Mouse (Mus musculus): ENCODE data around the gene Rab3c. TPM values are rescaled to one million over a fixed set of nuclear protein-coding genes. Genes with fewer than 3 reads are reported as not detected.

The Rab3c gene
- polyA plus RNA-seq, 1 experiment from 2014 or later, result 3.0 TPM

DNA sequence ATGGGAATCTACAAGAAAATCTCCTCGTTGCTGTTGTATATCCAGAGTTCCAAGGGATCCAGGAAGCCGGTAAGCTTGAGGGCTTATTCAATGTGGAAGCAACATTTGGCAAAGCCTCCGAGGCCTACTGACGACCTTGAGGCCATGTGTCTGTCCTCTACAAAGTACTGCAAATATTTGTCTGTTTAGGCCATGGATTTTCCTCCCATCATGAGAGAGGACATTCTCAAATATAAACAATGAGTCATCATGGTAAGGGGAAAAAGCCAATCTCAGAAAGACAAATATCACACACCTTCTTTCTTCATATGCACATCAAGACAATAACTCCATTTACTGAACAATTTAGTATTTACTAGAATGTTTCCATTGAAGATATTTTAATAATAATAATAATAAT, 158.0 kb downstream of the Rab3c start:
- Histone ChIP-seq H3K27ac (ENCODE audit: low read depth, low read length) (no peak overlapping the region), H3K27me3 (replicated peaks; ENCODE audit: control insufficient read depth, insufficient read depth, low read length) (no peaks in the 10 kb centered on the region), H3K4me3 (ENCODE audit: low read depth, low read length) (no peak overlapping the region), H3K4me2 (replicated peaks; ENCODE audit: low read depth) (no peak overlapping the region), H3K9me3 (ENCODE audit: control insufficient read depth) (no peaks in the 10 kb centered on the region), H3K36me3 (ENCODE audit: control insufficient read depth, insufficient read depth) (no peaks in the 10 kb centered on the region), H3K9ac (ENCODE audit: low read depth, low read length) (no peak overlapping the region), H3K4me1 (replicated peaks; ENCODE audit: control insufficient read depth, insufficient read depth, low read length) (no peaks in the 10 kb centered on the region)
- WGBS, result 51% methylated on average over 4 of the region's 4 CpGs
- no peak for TF ChIP-seq CTCF (IDR thresholded peaks at IDR 0.05; ENCODE audit: low read depth)
- no peak for ATAC-seq

DNA sequence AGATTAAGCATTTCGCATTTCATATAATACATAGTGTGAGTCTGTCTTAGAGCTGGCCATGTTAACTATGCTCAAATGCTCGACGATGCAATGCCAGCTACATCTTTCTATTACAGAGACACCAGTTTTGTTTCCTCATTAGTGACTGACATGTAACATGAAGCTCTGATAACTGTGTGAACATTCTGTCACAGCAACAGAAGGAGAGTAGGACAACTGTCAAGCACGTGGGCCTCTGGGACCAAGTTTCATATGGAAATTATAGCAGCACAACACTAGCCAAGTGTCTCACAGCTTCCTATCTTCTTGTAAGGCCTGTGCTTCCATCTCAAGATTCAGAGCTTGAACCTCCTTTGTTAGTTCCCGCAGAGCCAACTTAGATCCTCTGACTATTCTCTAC, 163.9 kb downstream of the Rab3c start:
- Histone ChIP-seq H3K36me3 (ENCODE audit: control insufficient read depth, insufficient read depth) (no peaks in the 10 kb centered on the region), H3K4me2 (replicated peaks; ENCODE audit: low read depth) (no peak overlapping the region), H3K27me3 (replicated peaks; ENCODE audit: control insufficient read depth, insufficient read depth, low read length) (no peaks in the 10 kb centered on the region), H3K4me1 (replicated peaks; ENCODE audit: control insufficient read depth, insufficient read depth, low read length) (no peaks in the 10 kb centered on the region), H3K9me3 (ENCODE audit: control insufficient read depth) (no peaks in the 10 kb centered on the region), H3K4me3 (ENCODE audit: low read depth, low read length) (no peak overlapping the region), H3K27ac (ENCODE audit: low read depth, low read length) (no peak overlapping the region), H3K9ac (ENCODE audit: low read depth, low read length) (no peak overlapping the region)
- WGBS, result 88% methylated on average over 5 of the region's 5 CpGs
- no peak for TF ChIP-seq CTCF (IDR thresholded peaks at IDR 0.05; ENCODE audit: low read depth)
- ATAC-seq, result no peak

DNA sequence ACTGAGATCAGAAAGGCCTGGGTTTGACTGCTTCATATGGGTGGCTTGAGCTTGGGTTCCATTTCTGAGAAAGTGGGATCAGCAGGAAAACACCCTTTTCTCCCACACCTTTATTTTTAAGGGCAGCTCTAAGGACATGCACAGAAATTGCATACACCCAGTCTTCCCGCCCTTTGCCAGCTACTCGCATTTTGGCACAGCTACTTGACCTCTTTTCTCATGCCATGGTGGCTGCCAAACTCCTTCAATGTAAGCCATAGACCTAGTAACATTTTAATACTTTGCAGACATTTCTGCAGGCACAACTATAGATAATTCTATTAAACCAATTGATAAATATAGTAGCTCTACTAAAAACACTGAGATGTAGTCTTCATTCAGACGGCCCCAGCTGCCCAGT, 164.5 kb downstream of the Rab3c start:
- TF ChIP-seq CTCF (IDR thresholded peaks at IDR 0.05; ENCODE audit: low read depth), result no peak
- Histone ChIP-seq H3K4me2 (replicated peaks; ENCODE audit: low read depth) (no peak overlapping the region), H3K4me1 (replicated peaks; ENCODE audit: control insufficient read depth, insufficient read depth, low read length) (no peaks in the 10 kb centered on the region), H3K27ac (ENCODE audit: low read depth, low read length) (no peak overlapping the region), H3K9ac (ENCODE audit: low read depth, low read length) (no peak overlapping the region), H3K36me3 (ENCODE audit: control insufficient read depth, insufficient read depth) (no peaks in the 10 kb centered on the region), H3K27me3 (replicated peaks; ENCODE audit: control insufficient read depth, insufficient read depth, low read length) (no peaks in the 10 kb centered on the region), H3K9me3 (ENCODE audit: control insufficient read depth) (no peaks in the 10 kb centered on the region), H3K4me3 (ENCODE audit: low read depth, low read length) (no peak overlapping the region)
- WGBS, result 67% methylated on average over 3 of the region's 3 CpGs
- ATAC-seq, result no peak

DNA sequence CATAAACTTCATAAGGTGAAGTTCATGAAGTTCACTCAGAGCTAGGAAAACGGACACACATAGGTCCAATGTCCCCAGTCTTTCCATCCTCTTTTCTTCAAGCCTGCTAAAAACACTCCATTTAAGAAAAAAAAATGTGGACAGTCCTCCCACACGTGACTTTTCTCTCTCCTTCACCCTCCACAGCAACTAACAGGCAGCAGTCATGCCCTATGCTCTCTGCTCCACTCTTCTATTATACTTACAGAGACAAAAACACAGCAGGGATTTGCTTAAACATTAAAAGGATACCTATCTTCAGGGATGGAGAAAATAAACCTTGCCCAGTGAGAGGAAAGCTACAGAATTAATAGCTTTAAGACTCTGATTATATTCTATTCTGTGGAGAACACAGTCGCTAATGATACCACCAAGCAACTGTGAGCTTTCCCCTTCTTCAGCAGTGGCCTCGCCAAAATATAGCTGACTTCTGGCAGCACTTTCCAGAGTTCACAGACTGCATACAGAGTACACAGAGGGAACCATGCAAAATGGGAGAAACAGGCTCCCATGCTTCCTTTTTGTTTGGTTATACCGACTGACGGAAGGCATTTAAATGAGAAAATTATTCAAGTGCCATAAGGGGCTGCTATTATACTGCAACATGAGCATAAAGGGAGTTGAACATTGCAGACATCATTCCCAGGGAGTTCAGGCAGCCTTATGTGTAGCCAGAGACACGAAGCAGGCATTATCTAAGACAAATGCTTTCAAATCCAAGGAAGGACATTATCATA, 165.7 kb downstream of the Rab3c start:
- H3K4me2 ChIP-seq (replicated peaks; ENCODE audit: low read depth), result no peak overlapping the region
- no peak overlapping the region for H3K27ac ChIP-seq (ENCODE audit: low read depth, low read length)
- no peaks in the 10 kb centered on the region for H3K9me3 ChIP-seq (ENCODE audit: control insufficient read depth)
- no peaks in the 10 kb centered on the region for H3K4me1 ChIP-seq (replicated peaks; ENCODE audit: control insufficient read depth, insufficient read depth, low read length)
- no peaks in the 10 kb centered on the region for H3K27me3 ChIP-seq (replicated peaks; ENCODE audit: control insufficient read depth, insufficient read depth, low read length)
- 58% methylated on average over 7 of the region's 7 CpGs for WGBS
- no peak for TF ChIP-seq CTCF (IDR thresholded peaks at IDR 0.05; ENCODE audit: low read depth)
- no peak overlapping the region for H3K4me3 ChIP-seq (ENCODE audit: low read depth, low read length)
- H3K36me3 ChIP-seq (ENCODE audit: control insufficient read depth, insufficient read depth), result no peaks in the 10 kb centered on the region
- no peak for ATAC-seq
- no peak overlapping the region for H3K9ac ChIP-seq (ENCODE audit: low read depth, low read length)

DNA sequence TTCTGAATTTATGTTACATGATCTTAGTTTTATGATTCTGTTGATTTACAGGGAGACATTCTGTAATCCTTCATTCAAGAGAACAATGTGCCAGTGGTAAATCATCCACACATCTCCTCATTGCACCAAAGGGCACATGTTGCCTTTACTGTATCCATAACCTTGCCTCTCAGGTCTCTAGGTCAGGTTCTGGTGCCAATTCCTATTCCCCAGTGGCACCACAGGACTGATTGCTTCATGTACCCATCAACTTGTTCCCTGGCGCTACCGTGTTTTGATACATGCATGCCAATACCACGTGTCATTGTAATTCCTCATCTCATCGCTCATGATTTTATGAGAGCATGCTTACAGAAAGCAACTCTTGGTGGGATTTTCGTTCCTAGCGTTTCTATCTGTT, 167.1 kb downstream of the Rab3c start:
- no peak for ATAC-seq
- Histone ChIP-seq H3K9ac (ENCODE audit: low read depth, low read length) (no peak overlapping the region), H3K4me1 (replicated peaks; ENCODE audit: control insufficient read depth, insufficient read depth, low read length) (no peaks in the 10 kb centered on the region), H3K27me3 (replicated peaks; ENCODE audit: control insufficient read depth, insufficient read depth, low read length) (no peaks in the 10 kb centered on the region), H3K4me3 (ENCODE audit: low read depth, low read length) (no peak overlapping the region), H3K36me3 (ENCODE audit: control insufficient read depth, insufficient read depth) (no peaks in the 10 kb centered on the region), H3K9me3 (ENCODE audit: control insufficient read depth) (no peaks in the 10 kb centered on the region), H3K27ac (ENCODE audit: low read depth, low read length) (no peak overlapping the region), H3K4me2 (replicated peaks; ENCODE audit: low read depth) (no peak overlapping the region)
- no peak for TF ChIP-seq CTCF (IDR thresholded peaks at IDR 0.05; ENCODE audit: low read depth)
- 91% methylated on average over 6 of the region's 6 CpGs for WGBS

DNA sequence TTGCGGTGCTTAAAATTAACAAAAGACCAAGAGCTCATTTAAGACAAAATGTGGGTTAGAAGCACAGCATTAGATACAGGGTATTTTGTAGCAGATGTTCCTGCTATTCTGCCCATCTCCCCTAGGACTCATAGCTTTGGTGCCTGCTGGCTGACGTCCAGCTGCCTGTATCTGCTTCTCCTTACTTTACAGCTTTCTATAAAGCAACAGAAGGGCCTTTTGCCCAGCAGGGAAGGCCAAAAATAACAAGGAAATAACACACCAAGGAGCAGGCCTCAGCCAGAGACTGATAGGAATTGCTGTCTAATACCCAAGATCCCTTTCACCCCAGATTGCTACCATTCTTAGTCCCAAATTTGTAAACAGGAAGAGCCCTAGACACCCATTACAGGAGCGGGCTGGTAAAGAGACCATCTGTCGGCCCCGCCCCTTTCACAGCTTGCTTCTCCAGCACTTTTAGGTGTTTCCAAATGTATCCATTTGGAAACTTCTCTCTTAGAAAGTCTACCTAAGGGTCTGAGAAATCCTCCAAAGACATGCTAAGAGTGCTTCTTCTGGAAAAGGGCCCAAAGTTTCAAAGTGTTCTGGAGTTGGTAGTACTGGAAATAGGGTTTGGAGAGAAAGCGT, 183.3 kb downstream of the Rab3c start:
- 79% methylated on average over 6 of the region's 6 CpGs for WGBS
- H3K9me3 ChIP-seq (ENCODE audit: control insufficient read depth), result no peaks in the 10 kb centered on the region
- H3K27ac ChIP-seq (ENCODE audit: low read depth, low read length), result no peak overlapping the region
- no peak overlapping the region for H3K9ac ChIP-seq (ENCODE audit: low read depth, low read length)
- no peak for TF ChIP-seq CTCF (IDR thresholded peaks at IDR 0.05; ENCODE audit: low read depth)
- no peaks in the 10 kb centered on the region for H3K36me3 ChIP-seq (ENCODE audit: control insufficient read depth, insufficient read depth)
- no peaks in the 10 kb centered on the region for H3K27me3 ChIP-seq (replicated peaks; ENCODE audit: control insufficient read depth, insufficient read depth, low read length)
- no peak for ATAC-seq
- H3K4me3 ChIP-seq (ENCODE audit: low read depth, low read length), result no peak overlapping the region
- H3K4me1 ChIP-seq (replicated peaks; ENCODE audit: control insufficient read depth, insufficient read depth, low read length), result no peaks in the 10 kb centered on the region
- H3K4me2 ChIP-seq (replicated peaks; ENCODE audit: low read depth), result no peak overlapping the region
